Mouse (Mus musculus): ENCODE measurements around the gene Mbtps1.

GRCm38 (mm10) chr8:119566367-119566766, 7.8 kb upstream of the Mbtps1 start:
- TF ChIP-seq CEBPB (IDR thresholded peaks at IDR 0.05; ENCODE audit: low read depth) (no peak), MAX (IDR thresholded peaks at IDR 0.05) (no peak), CTCF (IDR thresholded peaks at IDR 0.05; ENCODE audit: control insufficient read depth, insufficient read depth, insufficient read length) (no peak)

Measured in C2C12 (cell line).